Comparison of ENCODE assay signal across 27 mouse cellular contexts in the genomic region with DNA sequence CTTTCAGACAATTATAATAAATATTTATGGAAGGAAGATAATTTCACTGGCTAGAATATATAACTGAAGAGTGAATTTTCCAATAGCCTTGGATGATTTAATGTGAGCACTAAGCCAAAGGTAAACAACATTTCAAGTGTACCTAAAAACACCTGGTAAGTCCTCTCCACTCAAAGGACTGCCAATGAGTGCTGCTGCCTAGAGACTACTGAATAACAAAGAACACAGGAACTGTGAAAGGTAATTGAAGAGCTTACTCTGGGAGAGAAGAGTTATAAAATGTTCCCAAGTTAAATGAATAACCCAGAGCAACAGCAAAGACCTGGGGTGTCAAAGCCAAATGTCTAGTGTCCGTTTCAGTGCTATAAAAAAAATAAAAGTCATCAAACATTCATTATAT.
"Had no signal": no experiment of that assay in that cellular context is flagged by ENCODE, and none has a peak within 500 bp of the region (broad histone marks: within the 10 kb centered on the region; RNA-seq: fewer than 3 reads in every experiment).

No protein-coding gene starts in this region.

- H3K9ac ChIP-seq: limb, embryonic 12.5 days; limb, embryonic 13.5 days; limb, embryonic 15.5 days; liver, embryonic 12.5 days; liver, embryonic 13.5 days; liver, embryonic 14.5 days; liver, embryonic 15.5 days; liver, postnatal 0 days; lung, embryonic 14.5 days; lung, embryonic 15.5 days; midbrain, embryonic 12.5 days; midbrain, embryonic 13.5 days; midbrain, embryonic 15.5 days; neural tube, embryonic 12.5 days; neural tube, embryonic 13.5 days had no signal

- H3K27ac ChIP-seq: left cerebral cortex, adult 2 months; limb, embryonic 10.5 days; limb, embryonic 12.5 days; limb, embryonic 13.5 days; limb, embryonic 15.5 days; liver, embryonic 12.5 days; liver, embryonic 13.5 days; liver, embryonic 14.5 days; liver, embryonic 15.5 days; lung, embryonic 15.5 days; macrophage; midbrain, embryonic 10.5 days; midbrain, embryonic 12.5 days; midbrain, embryonic 13.5 days; midbrain, embryonic 15.5 days; neural tube, embryonic 12.5 days; neural tube, embryonic 13.5 days had no signal

- H3K36me3 ChIP-seq: limb, embryonic 10.5 days; limb, embryonic 12.5 days; limb, embryonic 13.5 days; limb, embryonic 15.5 days; liver, embryonic 12.5 days; liver, embryonic 13.5 days; liver, embryonic 15.5 days; lung, embryonic 15.5 days; midbrain, embryonic 10.5 days; midbrain, embryonic 12.5 days; midbrain, embryonic 13.5 days; midbrain, embryonic 15.5 days; neural tube, embryonic 12.5 days; neural tube, embryonic 13.5 days had no signal

- H3K27me3 ChIP-seq: limb, embryonic 12.5 days; limb, embryonic 13.5 days; limb, embryonic 15.5 days; liver, embryonic 12.5 days; liver, embryonic 13.5 days; liver, embryonic 15.5 days; lung, embryonic 15.5 days; megakaryocyte, embryonic 14.5 days; midbrain, embryonic 12.5 days; midbrain, embryonic 13.5 days; midbrain, embryonic 15.5 days; neural tube, embryonic 12.5 days; neural tube, embryonic 13.5 days had no signal

- H3K4me3 ChIP-seq: left cerebral cortex, adult 2 months; limb, embryonic 10.5 days; limb, embryonic 12.5 days; limb, embryonic 13.5 days; limb, embryonic 15.5 days; liver, embryonic 12.5 days; liver, embryonic 13.5 days; liver, embryonic 15.5 days; lung, embryonic 15.5 days; megakaryocyte, embryonic 14.5 days; midbrain, embryonic 10.5 days; midbrain, embryonic 12.5 days; midbrain, embryonic 13.5 days; midbrain, embryonic 15.5 days; myocyte; neural tube, embryonic 12.5 days; neural tube, embryonic 13.5 days had no signal

- H3K4me2 ChIP-seq: limb, embryonic 12.5 days; limb, embryonic 13.5 days; limb, embryonic 15.5 days; liver, embryonic 11.5 days; liver, embryonic 12.5 days; liver, embryonic 13.5 days; liver, embryonic 15.5 days; lung, embryonic 14.5 days; lung, embryonic 15.5 days; midbrain, embryonic 11.5 days; midbrain, embryonic 12.5 days; midbrain, embryonic 13.5 days; midbrain, embryonic 15.5 days; neural tube, embryonic 12.5 days; neural tube, embryonic 13.5 days had no signal

- H3K9me3 ChIP-seq: limb, embryonic 10.5 days; limb, embryonic 12.5 days; limb, embryonic 13.5 days; limb, embryonic 15.5 days; liver, embryonic 12.5 days; liver, embryonic 13.5 days; liver, embryonic 15.5 days; lung, embryonic 15.5 days; megakaryocyte, embryonic 14.5 days; midbrain, embryonic 10.5 days; midbrain, embryonic 12.5 days; midbrain, embryonic 13.5 days; midbrain, embryonic 15.5 days; neural tube, embryonic 12.5 days; neural tube, embryonic 13.5 days had no signal

- ATAC-seq: liver, embryonic 12.5 days; liver, postnatal 0 days; midbrain, embryonic 13.5 days; midbrain, embryonic 15.5 days; midbrain, embryonic 16.5 days had no signal

- H3K4me1 ChIP-seq: limb, embryonic 10.5 days; limb, embryonic 12.5 days; limb, embryonic 13.5 days; limb, embryonic 15.5 days; liver, embryonic 12.5 days; liver, embryonic 13.5 days; liver, embryonic 15.5 days; lung, embryonic 15.5 days; megakaryocyte, embryonic 14.5 days; midbrain, embryonic 10.5 days; midbrain, embryonic 12.5 days; midbrain, embryonic 13.5 days; midbrain, embryonic 15.5 days; neural tube, embryonic 12.5 days; neural tube, embryonic 13.5 days had no signal

- DNase-seq: left cerebral cortex, postnatal 4 days; liver; liver, embryonic 13.5 days; liver, postnatal 0 days; lung, embryonic 14.5 days; lung, postnatal 4 days had no signal
